Mouse (Mus musculus): ENCODE measurements around the gene Fam199x. TPM values are rescaled to one million over a fixed set of nuclear protein-coding genes. Genes with fewer than 3 reads are reported as not detected.

The Fam199x gene
- total RNA-seq, 2 experiments from 2014 or later, result 5.1 to 6.3 TPM

Other genes with a start within 250 kb of the Fam199x start
- 1 to 10 TPM; 2.0 to 4.8 TPM for gene Plp1, start 226.9 kb upstream of the Fam199x start, total RNA-seq (2021)
- under 1 TPM; 0.09 to 0.31 TPM for gene Rab9b, start 180.8 kb upstream of the Fam199x start, total RNA-seq (2021)
- gene H2bfm, start 122.3 kb upstream of the Fam199x start, total RNA-seq (2021), result not detected
- gene Tmsb15b2, start 74.1 kb upstream of the Fam199x start, total RNA-seq (2021), result 1 to 10 TPM; 5.3 to 9.7 TPM
- under 1 TPM in 1 of 2 experiments, not detected in 1; 0.36 TPM for gene Tmsb15l, start 72.7 kb upstream of the Fam199x start, total RNA-seq (2021)
- gene Tmsb15b1, start 72.7 kb upstream of the Fam199x start, total RNA-seq (2021), result 1 to 10 TPM; 1.2 to 3.3 TPM
- gene Zcchc18, start 56.4 kb upstream of the Fam199x start, total RNA-seq (2021), result under 1 TPM; 0.17 to 0.25 TPM
- 1 to 10 TPM; 6.6 to 7.9 TPM for gene Slc25a53, start 11.3 kb upstream of the Fam199x start, total RNA-seq (2021)
- gene Esx1, start 72.5 kb downstream of the Fam199x start, total RNA-seq (2021), result not detected

All from heart, postnatal 4 days (tissue).